Mouse (Mus musculus) olfactory bulb, adult 2 months (tissue): ENCODE results near the gene Tenm3. TPM values are rescaled to one million over a fixed set of nuclear protein-coding genes. Genes with fewer than 3 reads are reported as not detected.

Experiments
- H3K27ac ChIP-seq: fragments of 200-500 bp; 2 replicates; pipeline ENCODE4 v1.5.1; 2012; ENCODE audit warnings: low read depth, low read length; ENCODE audit not compliant: insufficient read depth
- H3K4me1 ChIP-seq: fragments of 200-500 bp; 2 replicates; pipeline ENCODE4 v1.6.1; 2012; ENCODE audit warnings: low read length; ENCODE audit not compliant: control insufficient read depth, insufficient read depth
- H3K4me3 ChIP-seq: fragments of 200-500 bp; 2 replicates; pipeline ENCODE4 v1.5.1; 2012; ENCODE audit warnings: mild to moderate bottlenecking, low read depth, low read length, moderate library complexity; ENCODE audit not compliant: insufficient read depth
- CTCF ChIP-seq: fragments of 200-500 bp; IDR thresholded peaks from 2 replicates; pipeline ENCODE4 v1.5.1; 2012; ENCODE audit warnings: low read depth, mild to moderate bottlenecking, low read length, moderate library complexity; ENCODE audit not compliant: insufficient read depth
- POLR2A ChIP-seq: fragments of 200-500 bp; IDR thresholded peaks from 2 replicates; pipeline ENCODE4 v1.6.1; 2012; ENCODE audit warnings: mild to moderate bottlenecking, low read depth, low read length, moderate library complexity; ENCODE audit not compliant: insufficient read depth
- WGBS: fragments of 180-500 bp; shearing (Covaris S2); methylation state at CpG from one replicate; pipeline ENCODE4 v1.1.7; 2018; 5-methylcytosine and 5-hydroxymethylcytosine counted together
- polyA plus RNA-seq: library from polyadenylated mRNA; stranded (reverse); fragments of >200 nt; gene quantifications from 2 replicates; pipeline ENCODE4 v1.2.4, GENCODE M21; 2012; ENCODE audit warnings: low replicate concordance; ENCODE audit not compliant: missing spikeins, insufficient read depth, insufficient read length

The Tenm3 gene
- polyA plus RNA-seq, 1 experiment: 52.2 TPM

- H3K27ac ChIP-seq: no peak overlapping the region
- 79% methylated on average over 4 of the region's 4 CpGs for WGBS
- H3K4me1 ChIP-seq: peaks cover 4% of the 10 kb centered on the region; the same call in 1 of the 2 replicates
- H3K4me3 ChIP-seq: no peak overlapping the region
- TF ChIP-seq POLR2A: no peak
- no peak for TF ChIP-seq CTCF
Observed at GRCm38 (mm10) chr8:48671318-48671717, 172.4 kb downstream of the Tenm3 start.

- peaks cover 4% of the 10 kb centered on the region; the same call in 1 of the 2 replicates for H3K4me1 ChIP-seq
- TF ChIP-seq CTCF: no peak
- no peak for TF ChIP-seq POLR2A
- no peak overlapping the region for H3K4me3 ChIP-seq
- no peak overlapping the region for H3K27ac ChIP-seq
- 56% methylated on average over 3 of the region's 3 CpGs for WGBS
Observed at GRCm38 (mm10) chr8:48670895-48671294, 172.9 kb downstream of the Tenm3 start.

- WGBS: 79% methylated on average over 1 of the region's 1 CpGs
- TF ChIP-seq POLR2A (no peak), CTCF (no peak)
- Histone ChIP-seq H3K4me3 (no peak overlapping the region), H3K4me1 (peaks cover 4% of the 10 kb centered on the region; the same call in 1 of the 2 replicates), H3K27ac (no peak overlapping the region)
Observed at GRCm38 (mm10) chr8:48670387-48670786, 173.4 kb downstream of the Tenm3 start.

GRCm38 (mm10) chr8:48665193-48665592, 178.6 kb downstream of the Tenm3 start:
- H3K27ac ChIP-seq: no peak overlapping the region
- WGBS: 62% methylated on average over 3 of the region's 3 CpGs
- TF ChIP-seq POLR2A (no peak), CTCF (no peak)
- no peaks in the 10 kb centered on the region for H3K4me1 ChIP-seq
- no peak overlapping the region for H3K4me3 ChIP-seq

GRCm38 (mm10) chr8:48659226-48659625, 184.5 kb downstream of the Tenm3 start:
- Histone ChIP-seq H3K4me3 (no peak overlapping the region), H3K4me1 (peaks cover 3% of the 10 kb centered on the region; the same call in 1 of the 2 replicates), H3K27ac (no peak overlapping the region)
- TF ChIP-seq CTCF: no peak
- no peak for TF ChIP-seq POLR2A
- WGBS: 96% methylated on average over 1 of the region's 1 CpGs

GRCm38 (mm10) chr8:48655381-48656043, 188.2 kb downstream of the Tenm3 start:
- Histone ChIP-seq H3K27ac (no peak overlapping the region), H3K4me1 (peaks cover 3% of the 10 kb centered on the region; the same call in 1 of the 2 replicates), H3K4me3 (no peak overlapping the region)
- TF ChIP-seq CTCF: no peak
- TF ChIP-seq POLR2A: no peak
- WGBS: 72% methylated on average over 15 of the region's 15 CpGs

- H3K27ac ChIP-seq: no peak overlapping the region
- no peak overlapping the region for H3K4me3 ChIP-seq
- H3K4me1 ChIP-seq: peaks cover 5% of the 10 kb centered on the region; the same call in 1 of the 2 replicates
- TF ChIP-seq CTCF (no peak), POLR2A (no peak)
- 98% methylated on average over 7 of the region's 7 CpGs for WGBS
Observed at GRCm38 (mm10) chr8:48649845-48650244, 193.9 kb downstream of the Tenm3 start.

- peaks cover 5% of the 10 kb centered on the region; the same call in 1 of the 2 replicates for H3K4me1 ChIP-seq
- TF ChIP-seq CTCF (no peak), POLR2A (no peak)
- H3K27ac ChIP-seq: no peak overlapping the region
- 89% methylated on average over 7 of the region's 7 CpGs for WGBS
- no peak overlapping the region for H3K4me3 ChIP-seq
Observed at GRCm38 (mm10) chr8:48649415-48649814, 194.3 kb downstream of the Tenm3 start.

GRCm38 (mm10) chr8:48646110-48646509, 197.6 kb downstream of the Tenm3 start:
- TF ChIP-seq CTCF: no peak
- no peak for TF ChIP-seq POLR2A
- H3K4me3 ChIP-seq: peak overlapping the region; percentile 26
- H3K27ac ChIP-seq: no peak overlapping the region
- WGBS: 59% methylated on average over 18 of the region's 18 CpGs
- peaks cover 5% of the 10 kb centered on the region; the same call in 1 of the 2 replicates for H3K4me1 ChIP-seq
